Mouse (Mus musculus) thymus, postnatal 0 days (tissue): Measurements from ENCODE around the gene Gfpt2. TPM values are rescaled to one million over a fixed set of nuclear protein-coding genes. Genes with fewer than 3 reads are reported as not detected.

ENCODE experiments used
- DNase-seq: peaks from one replicate; pipeline ENCODE4 v3.0.0-alpha.2; 2015; ENCODE audit warnings: low spot score
- microRNA-seq: library from miRNA; unstranded; fragments of <30 nt; microRNA quantifications from one replicate; pipeline ENCODE4, GENCODE M21; 2016; ENCODE audit warnings: borderline number of aligned reads
- polyA plus RNA-seq: library from polyadenylated mRNA; unstranded; fragments of >200 nt; fragmentation: Nextera tagmentation; extraction: Ambion mirVana; gene quantifications from 2 replicates; pipeline ENCODE4 v1.2.1, GENCODE M21; 2015

Gene Gfpt2
- polyA plus RNA-seq, 1 experiment from 2014 or later: 3.2 TPM

DNA sequence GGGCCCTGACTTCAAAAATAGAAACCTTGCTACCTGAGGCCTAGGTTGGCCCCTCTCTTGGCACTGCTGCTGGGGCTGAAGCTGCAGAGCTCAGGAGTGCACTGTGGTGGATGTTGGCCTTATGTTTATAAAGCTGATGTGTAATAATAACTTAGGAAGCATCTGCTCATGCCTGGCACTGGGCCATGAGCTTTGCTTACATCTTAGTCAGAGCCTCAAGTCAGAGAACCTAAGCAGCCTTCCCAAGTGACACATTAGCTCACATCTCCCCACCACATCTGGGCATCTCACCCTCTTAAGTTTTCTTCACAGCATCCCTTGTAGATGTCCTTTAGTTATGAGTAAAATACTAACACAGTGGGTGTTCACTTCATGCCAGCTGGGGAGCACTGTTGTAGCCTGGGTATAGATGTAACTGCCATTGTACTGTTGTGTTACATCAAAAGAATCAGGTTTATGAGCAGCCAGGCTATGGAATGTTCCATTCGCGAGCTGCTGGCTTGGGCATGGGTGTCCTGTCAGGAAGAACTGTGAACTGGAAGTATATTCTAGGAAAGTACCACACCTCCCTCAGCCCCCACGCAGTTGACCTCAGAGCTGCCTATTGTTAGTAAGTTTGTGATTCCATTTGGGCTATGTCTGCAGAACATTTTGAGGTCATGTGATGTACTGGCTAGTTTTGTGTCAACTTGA, 86.1 kb downstream of the Gfpt2 start:
- no peak for DNase-seq

DNA sequence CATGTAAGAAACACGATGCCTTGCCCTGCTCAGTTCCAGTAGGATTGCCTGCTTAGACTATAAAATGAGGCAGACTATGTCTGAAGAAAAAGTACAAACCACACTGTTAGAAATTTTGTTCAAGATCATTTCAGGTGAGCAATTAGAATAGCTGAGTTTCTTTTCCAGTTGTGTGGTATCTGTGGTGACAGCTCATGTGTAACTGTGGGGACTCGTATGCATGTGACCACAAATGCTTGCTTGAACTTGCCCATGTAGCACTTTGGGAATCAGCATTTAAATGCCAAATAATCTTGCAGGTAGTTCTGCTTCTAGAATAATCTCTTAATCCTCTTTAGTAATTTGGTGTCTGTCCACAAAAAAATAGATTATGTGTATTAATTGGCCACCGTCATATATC, 89.4 kb downstream of the Gfpt2 start:
- DNase-seq: no peak

Small RNA genes lying within 50 kb of the gene (microRNA-seq; reads per million reads assigned to microRNA genes)
- gene Gm23813: not detected

Other genes starting within 250 kb of the Gfpt2 start
- gene Olfr1380, start 237.3 kb upstream of the Gfpt2 start, polyA plus RNA-seq: not detected in 2 replicates
- 0.31 and 0.35 TPM in 2 replicates for gene Flt4, start 184.9 kb upstream of the Gfpt2 start, polyA plus RNA-seq
- 2.5 and 5.7 TPM in 2 replicates for gene Scgb3a1, start 130.6 kb upstream of the Gfpt2 start, polyA plus RNA-seq
- gene Cnot6, start 81.5 kb upstream of the Gfpt2 start, polyA plus RNA-seq: 84.6 and 112 TPM in 2 replicates
- gene Mapk9, start 52.6 kb downstream of the Gfpt2 start, polyA plus RNA-seq: 42.0 and 44.5 TPM in 2 replicates
- gene Rasgef1c, start 107.7 kb downstream of the Gfpt2 start, polyA plus RNA-seq: 0.08 and 0.21 TPM in 2 replicates
- gene Rnf130, start 231.2 kb downstream of the Gfpt2 start, polyA plus RNA-seq: 93.2 and 100 TPM in 2 replicates